Mouse (Mus musculus) liver, postnatal 0 days (tissue): ENCODE measurements around the gene Nrn1l. TPM values are rescaled to one million over a fixed set of nuclear protein-coding genes. Genes with fewer than 3 reads are reported as not detected.

Source experiments
- ATAC-seq: fragments of 200-750 bp; cut with Nextera tagmentation; 2 replicates; pipeline ENCODE4 v1.8.0; 2017; ENCODE audit warnings: mild to moderate bottlenecking, moderate library complexity
- DNase-seq: peaks from one replicate; pipeline ENCODE4 v3.0.0-alpha.2; 2016
- H3K27ac ChIP-seq: fragments of 300-500 bp; sonication (generic); 2 replicates; pipeline ENCODE4 v1.5.1; 2014; ENCODE audit warnings: antibody characterized with exemption, moderate library complexity, mild to moderate bottlenecking, low read depth
- H3K27me3 ChIP-seq: fragments of 300-500 bp; sonication (generic); 2 replicates; pipeline ENCODE4 v1.6.1; 2014; ENCODE audit warnings: low read length, control low read depth, mixed read lengths; ENCODE audit not compliant: insufficient read depth
- H3K36me3 ChIP-seq: fragments of 300-500 bp; sonication (generic); replicated peaks from 2 replicates; pipeline ENCODE4 v1.6.1; 2014; ENCODE audit warnings: mild to moderate bottlenecking, control low read depth, low read length, moderate library complexity, mixed read lengths; ENCODE audit not compliant: insufficient read depth
- H3K4me1 ChIP-seq: fragments of 300-500 bp; sonication (generic); 2 replicates; pipeline ENCODE4 v1.6.1; 2014; ENCODE audit warnings: antibody characterized with exemption, mild to moderate bottlenecking, control low read depth; ENCODE audit not compliant: insufficient read depth
- H3K4me2 ChIP-seq: fragments of 300-500 bp; sonication (generic); 2 replicates; pipeline ENCODE4 v1.6.1; 2014; ENCODE audit warnings: low read depth, mild to moderate bottlenecking, low read length, moderate library complexity, mixed read lengths
- H3K4me3 ChIP-seq: fragments of 300-500 bp; sonication (generic); 2 replicates; pipeline ENCODE4 v1.5.1; 2014; ENCODE audit warnings: low read depth, low read length
- H3K9ac ChIP-seq: fragments of 300-500 bp; sonication (generic); replicated peaks from 2 replicates; pipeline ENCODE4 v1.6.1; 2014; ENCODE audit warnings: mild to moderate bottlenecking, moderate library complexity
- H3K9me3 ChIP-seq: fragments of 300-500 bp; sonication (generic); 2 replicates; pipeline ENCODE4 v1.6.1; 2016; ENCODE audit warnings: mild to moderate bottlenecking, control low read depth, low read length, mixed read lengths
- CTCF ChIP-seq: sonication (generic); IDR thresholded peaks from 2 replicates; pipeline ENCODE4 v1.5.1; 2016; ENCODE audit warnings: antibody characterized with exemption, low read depth
- EP300 ChIP-seq: IDR thresholded peaks from 2 replicates; pipeline ENCODE4 v1.6.1; 2016; ENCODE audit warnings: antibody characterized with exemption, low read depth, mild to moderate bottlenecking
- WGBS: fragments of 180-500 bp; shearing (Covaris S2); extraction: QIAGEN DNeasy Blood & Tissue Kit; methylation state at CpG from one replicate; pipeline ENCODE4 v1.1.7; 2014; ENCODE audit not compliant: insufficient replicate concordance; 5-methylcytosine and 5-hydroxymethylcytosine counted together
- polyA plus RNA-seq: library from polyadenylated mRNA; unstranded; fragments of >200 nt; fragmentation: Nextera tagmentation; extraction: Ambion mirVana; gene quantifications from 2 replicates; pipeline ENCODE4 v1.2.1, GENCODE M21; 2015

The Nrn1l gene
- polyA plus RNA-seq, 1 experiment from 2014 or later: not detected

GRCm38 (mm10) chr8:105938306-105938669 lies 44.9 kb downstream of the Nrn1l start, which contains the start of gene Psmb10:
Gene Psmb10 (minus strand): TSS chr8:105938444.
- peaks cover 14% of the 10 kb centered on the region for H3K4me1 ChIP-seq
- peak within 1 kb of the TSS; percentile 87 for H3K9ac ChIP-seq
- H3K9me3 ChIP-seq: no peaks in the 10 kb centered on the region
- no peak for ATAC-seq
- H3K4me3 ChIP-seq: peak within 1 kb of the TSS; percentile 58
- peaks cover 11% of the 10 kb centered on the region for H3K36me3 ChIP-seq
- H3K27ac ChIP-seq: peak within 1 kb of the TSS; percentile 92
- H3K27me3 ChIP-seq: no peaks in the 10 kb centered on the region
- DNase-seq: peak; percentile 55
- H3K4me2 ChIP-seq: peak within 1 kb of the TSS; percentile 92
- TF ChIP-seq CTCF (peak; percentile 11; the same call in 1 of the 2 replicates), EP300 (no peak)
- 5% methylated on average over 4 of the region's 4 CpGs for WGBS

DNA sequence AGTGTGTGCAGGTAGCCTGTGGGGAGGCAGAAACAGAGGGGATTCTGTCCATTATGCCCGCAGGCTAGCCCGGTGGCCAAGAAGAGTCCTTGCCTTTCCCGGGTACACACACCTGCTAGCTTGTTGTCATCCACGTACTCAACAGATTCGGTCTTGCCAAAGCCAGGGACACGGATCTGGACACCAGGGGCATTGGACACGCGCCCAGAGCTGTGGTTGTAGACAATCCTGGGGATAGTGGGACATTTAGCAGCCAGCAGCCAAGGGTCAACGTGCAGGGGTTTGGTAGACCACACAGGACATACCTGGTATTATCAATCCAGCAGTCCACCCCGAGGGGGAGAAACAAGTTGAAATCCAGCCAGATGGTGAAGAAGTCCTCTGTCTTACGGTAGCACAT lies 48.7 kb downstream of the Nrn1l start:
- Histone ChIP-seq H3K4me2 (peak overlapping the region; percentile 67), H3K4me3 (peak overlapping the region; percentile 45), H3K27me3 (no peaks in the 10 kb centered on the region), H3K9ac (peak overlapping the region; percentile 57), H3K27ac (peak overlapping the region; percentile 94), H3K4me1 (peaks cover 5% of the 10 kb centered on the region; the same call in 1 of the 2 replicates), H3K36me3 (peaks cover 17% of the 10 kb centered on the region), H3K9me3 (no peaks in the 10 kb centered on the region)
- TF ChIP-seq EP300: no peak
- no peak for TF ChIP-seq CTCF
- 73% methylated on average over 11 of the region's 11 CpGs for WGBS
- ATAC-seq: peak; percentile 53
- DNase-seq: peak; percentile 69

DNA sequence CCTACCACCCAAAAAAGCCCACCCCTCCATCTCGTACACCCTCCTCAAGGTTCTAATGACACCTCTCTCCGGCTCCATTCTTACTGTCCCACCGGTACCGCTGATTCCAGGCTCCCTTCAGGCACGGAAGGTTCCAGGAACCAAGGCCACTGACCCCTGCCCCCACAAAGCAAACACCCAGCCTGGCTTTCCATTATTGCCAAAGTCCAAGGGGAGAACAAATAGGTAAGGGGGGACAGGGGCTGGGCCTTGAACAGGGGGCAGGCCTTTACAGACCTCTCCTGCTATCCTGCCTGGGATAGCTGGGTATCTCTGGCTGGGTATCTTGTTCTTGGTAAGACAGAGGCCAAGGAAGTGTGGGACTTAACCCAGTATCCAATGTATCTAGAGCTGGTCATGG lies 49.2 kb downstream of the Nrn1l start:
- peak; percentile 83 for ATAC-seq
- peak overlapping the region; percentile 94 for H3K27ac ChIP-seq
- TF ChIP-seq CTCF: no peak
- TF ChIP-seq EP300: peak; percentile 80; the same call in 1 of the 2 replicates
- peak overlapping the region; percentile 67 for H3K4me2 ChIP-seq
- no peaks in the 10 kb centered on the region for H3K27me3 ChIP-seq
- H3K9ac ChIP-seq: peak overlapping the region; percentile 59
- H3K4me3 ChIP-seq: peak overlapping the region; percentile 45
- WGBS: 70% methylated on average over 5 of the region's 5 CpGs
- peaks cover 20% of the 10 kb centered on the region for H3K36me3 ChIP-seq
- peak; percentile 71 for DNase-seq
- H3K4me1 ChIP-seq: peaks cover 5% of the 10 kb centered on the region; the same call in 1 of the 2 replicates
- no peaks in the 10 kb centered on the region for H3K9me3 ChIP-seq

DNA sequence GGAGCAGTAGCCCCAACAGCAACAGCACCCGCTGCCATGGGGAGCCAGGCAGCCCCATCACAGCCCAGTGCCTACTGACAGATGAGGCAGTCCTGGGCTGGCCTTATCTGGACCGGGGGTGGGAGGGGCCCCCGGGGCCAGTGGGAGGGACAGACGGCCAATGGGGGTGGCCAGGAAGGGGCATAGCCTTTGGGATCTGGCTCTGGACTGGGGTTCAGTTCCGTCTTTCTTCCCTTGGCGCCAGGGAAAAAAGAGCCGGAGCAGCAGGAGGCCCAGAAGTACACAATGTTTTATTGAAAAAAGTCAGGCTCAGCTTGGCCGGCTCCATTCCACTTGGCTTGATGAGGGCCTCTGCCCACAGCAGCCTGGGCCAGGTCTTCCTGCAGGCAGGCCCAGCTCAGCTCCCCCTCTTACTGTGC lies 50.0 kb downstream of the Nrn1l start, which contains the start of gene Lcat:
Lcat (minus strand) TSS at position 62 of the 419 bp plus-strand sequence.
- TF ChIP-seq EP300: no peak
- no peak for TF ChIP-seq CTCF
- ATAC-seq: peak; percentile 76

More for the DNA sequence above, 50.0 kb downstream of the Nrn1l start, which contains the start of gene Lcat:
- H3K9me3 ChIP-seq: no peaks in the 10 kb centered on the region
- peak within 1 kb of the TSS; percentile 45 for H3K4me3 ChIP-seq
- H3K27me3 ChIP-seq: no peaks in the 10 kb centered on the region
- 45% methylated on average over 8 of the region's 8 CpGs for WGBS
- H3K36me3 ChIP-seq: peaks cover 28% of the 10 kb centered on the region
- peak within 1 kb of the TSS; percentile 94 for H3K27ac ChIP-seq
- H3K4me2 ChIP-seq: peak within 1 kb of the TSS; percentile 67
- peak; percentile 78 for DNase-seq
- peak within 1 kb of the TSS; percentile 59 for H3K9ac ChIP-seq
- peaks cover 5% of the 10 kb centered on the region; the same call in 1 of the 2 replicates for H3K4me1 ChIP-seq

Other genes with a start within 250 kb of the Nrn1l start
- 0.73 and 0.88 TPM in 2 replicates for gene Carmil2, start 207.3 kb upstream of the Nrn1l start, polyA plus RNA-seq
- gene Acd, start 192.5 kb upstream of the Nrn1l start, polyA plus RNA-seq: 20.6 and 22.4 TPM in 2 replicates
- gene Pard6a, start 192.4 kb upstream of the Nrn1l start, polyA plus RNA-seq: 5.0 and 6.6 TPM in 2 replicates
- not detected in 2 replicates for gene 4933405L10Rik, start 185.9 kb upstream of the Nrn1l start, polyA plus RNA-seq
- gene Enkd1, start 185.4 kb upstream of the Nrn1l start, polyA plus RNA-seq: 2.9 and 3.3 TPM in 2 replicates
- 2.4 and 2.9 TPM in 2 replicates for gene Gfod2, start 134.9 kb upstream of the Nrn1l start, polyA plus RNA-seq
- gene Ranbp10, start 66.2 kb upstream of the Nrn1l start, polyA plus RNA-seq: 18.9 and 20.9 TPM in 2 replicates
- gene Tsnaxip1, start 65.8 kb upstream of the Nrn1l start, polyA plus RNA-seq: not detected in 2 replicates
- 8.9 and 9.0 TPM in 2 replicates for gene Cenpt, start 40.3 kb upstream of the Nrn1l start, polyA plus RNA-seq
- gene Thap11, start 38.4 kb upstream of the Nrn1l start, polyA plus RNA-seq: 19.6 and 21.5 TPM in 2 replicates
- gene Nutf2, start 33.0 kb upstream of the Nrn1l start, polyA plus RNA-seq: 67.6 and 71.9 TPM in 2 replicates
- 5.8 and 7.2 TPM in 2 replicates for gene Edc4, start 12.7 kb upstream of the Nrn1l start, polyA plus RNA-seq
- 11.5 and 11.8 TPM in 2 replicates for gene Pskh1, start 6.9 kb downstream of the Nrn1l start, polyA plus RNA-seq
- 0.16 and 0.31 TPM in 2 replicates for gene Ctrl, start 40.3 kb downstream of the Nrn1l start, polyA plus RNA-seq
- 57.1 and 62.0 TPM in 2 replicates for gene Psmb10, start 44.9 kb downstream of the Nrn1l start, polyA plus RNA-seq
- gene Lcat, start 49.8 kb downstream of the Nrn1l start, polyA plus RNA-seq: 322 and 346 TPM in 2 replicates
- 5.1 and 5.2 TPM in 2 replicates for gene Slc12a4, start 72.5 kb downstream of the Nrn1l start, polyA plus RNA-seq
- gene Dpep3, start 85.9 kb downstream of the Nrn1l start, polyA plus RNA-seq: not detected in 2 replicates
- gene Dus2, start 97.8 kb downstream of the Nrn1l start, polyA plus RNA-seq: 8.2 and 9.5 TPM in 2 replicates
- not detected in 2 replicates for gene Dpep2nb, start 112.4 kb downstream of the Nrn1l start, polyA plus RNA-seq
- gene Ddx28, start 118.3 kb downstream of the Nrn1l start, polyA plus RNA-seq: 13.0 and 14.7 TPM in 2 replicates
- 2.3 TPM in 2 replicates for gene Nfatc3, start 165.3 kb downstream of the Nrn1l start, polyA plus RNA-seq
- gene Esrp2, start 243.4 kb downstream of the Nrn1l start, polyA plus RNA-seq: 24.0 and 26.7 TPM in 2 replicates